Mouse (Mus musculus): ENCODE data around the gene Pdcd11. TPM values are rescaled to one million over a fixed set of nuclear protein-coding genes. Genes with fewer than 3 reads are reported as not detected.
"Not testable (repeated sequence)": the region's sequence is repeated elsewhere in the genome, so short reads cannot be mapped to it uniquely, and the experiment has no call there.

The Pdcd11 gene
- polyA plus RNA-seq, 1 experiment from 2014 or later, result 13.4 TPM

- H3K4me2 ChIP-seq, result no peak overlapping the region
- 95% methylated on average over 15 of the region's 15 CpGs for WGBS
Measured at GRCm38 (mm10) chr19:47130551-47131125, 40.1 kb downstream of the Pdcd11 start.

GRCm38 (mm10) chr19:47133161-47133560 lies 42.6 kb downstream of the Pdcd11 start:
- Histone ChIP-seq H3K9ac (replicated peaks) (no peak overlapping the region), H3K9me3 (no peaks in the 10 kb centered on the region), H3K36me3 (peaks cover 72% of the 10 kb centered on the region), H3K4me3 (replicated peaks) (no peak overlapping the region), H3K4me1 (replicated peaks) (peaks cover 22% of the 10 kb centered on the region), H3K27me3 (no peaks in the 10 kb centered on the region), H3K4me2 (no peak overlapping the region), H3K27ac (no peak overlapping the region)
- ATAC-seq (ENCODE audit: insufficient number of reproducible peaks, insufficient read depth, low FRiP score, low TSS enrichment, low read depth), result no peak
- 86% methylated on average over 7 of the region's 7 CpGs for WGBS

More at GRCm38 (mm10) chr19:47130551-47131125, 40.1 kb downstream of the Pdcd11 start:
- Histone ChIP-seq H3K4me3 (replicated peaks) (no peak overlapping the region), H3K9me3 (no peaks in the 10 kb centered on the region), H3K27me3 (no peaks in the 10 kb centered on the region), H3K36me3 (peaks cover 97% of the 10 kb centered on the region), H3K4me1 (replicated peaks) (no peaks in the 10 kb centered on the region), H3K9ac (replicated peaks) (no peak overlapping the region), H3K27ac (no peak overlapping the region)
- ATAC-seq (ENCODE audit: insufficient number of reproducible peaks, insufficient read depth, low FRiP score, low TSS enrichment, low read depth), result no peak

- H3K4me2 ChIP-seq, result no peak overlapping the region
- H3K27me3 ChIP-seq, result 0 out of 2 replicates have a peak, but pooled peaks cover 6% of the 10 kb centered on the region
- H3K36me3 ChIP-seq, result peaks cover 48% of the 10 kb centered on the region
- no peak overlapping the region for H3K27ac ChIP-seq
- no peaks in the 10 kb centered on the region for H3K9me3 ChIP-seq
- no peak overlapping the region for H3K4me3 ChIP-seq (replicated peaks)
- no peak for ATAC-seq (ENCODE audit: insufficient number of reproducible peaks, insufficient read depth, low FRiP score, low TSS enrichment, low read depth)
- no peak overlapping the region for H3K9ac ChIP-seq (replicated peaks)
- H3K4me1 ChIP-seq (replicated peaks), result peaks cover 38% of the 10 kb centered on the region
- 92% methylated on average over 17 of the region's 17 CpGs for WGBS
Measured at GRCm38 (mm10) chr19:47135568-47135967, 45.0 kb downstream of the Pdcd11 start.

GRCm38 (mm10) chr19:47136170-47136569 lies 45.6 kb downstream of the Pdcd11 start:
- Histone ChIP-seq H3K9me3 (no peaks in the 10 kb centered on the region), H3K4me2 (no peak overlapping the region), H3K9ac (replicated peaks) (no peak overlapping the region), H3K4me1 (replicated peaks) (peaks cover 38% of the 10 kb centered on the region), H3K36me3 (peaks cover 42% of the 10 kb centered on the region), H3K4me3 (replicated peaks) (no peak overlapping the region), H3K27me3 (0 out of 2 replicates have a peak, but pooled peaks cover 6% of the 10 kb centered on the region), H3K27ac (no peak overlapping the region)
- no peak for ATAC-seq (ENCODE audit: insufficient number of reproducible peaks, insufficient read depth, low FRiP score, low TSS enrichment, low read depth)
- WGBS, result 82% methylated on average over 5 of the region's 5 CpGs

GRCm38 (mm10) chr19:47137051-47137581 lies 46.5 kb downstream of the Pdcd11 start:
- ATAC-seq (ENCODE audit: insufficient number of reproducible peaks, insufficient read depth, low FRiP score, low TSS enrichment, low read depth), result no peak; the same call in 1 of the 2 replicates
- H3K9me3 ChIP-seq, result no peaks in the 10 kb centered on the region
- peaks cover 32% of the 10 kb centered on the region for H3K36me3 ChIP-seq
- peak overlapping the region; percentile 85; the same call in 1 of the 2 replicates for H3K27ac ChIP-seq
- 0 out of 2 replicates have a peak, but pooled peaks cover 6% of the 10 kb centered on the region for H3K27me3 ChIP-seq
- peak overlapping the region; percentile 73 for H3K9ac ChIP-seq (replicated peaks)
- H3K4me3 ChIP-seq (replicated peaks), result peak overlapping the region; percentile 41
- peak overlapping the region; percentile 75 for H3K4me2 ChIP-seq
- peaks cover 38% of the 10 kb centered on the region for H3K4me1 ChIP-seq (replicated peaks)
- 24% methylated on average over 6 of the region's 6 CpGs for WGBS

GRCm38 (mm10) chr19:47137771-47138421 lies 47.3 kb downstream of the Pdcd11 start, which contains the start of gene Calhm2:
TSS of gene Calhm2 (minus strand) at chr19:47138294.
- ATAC-seq (ENCODE audit: insufficient number of reproducible peaks, insufficient read depth, low FRiP score, low TSS enrichment, low read depth), result peak; percentile 30; the same call in 1 of the 2 replicates
- peaks cover 38% of the 10 kb centered on the region for H3K4me1 ChIP-seq (replicated peaks)
- H3K4me3 ChIP-seq (replicated peaks), result peak within 1 kb of the TSS; percentile 41
- peak within 1 kb of the TSS; percentile 73 for H3K9ac ChIP-seq (replicated peaks)
- H3K9me3 ChIP-seq, result no peaks in the 10 kb centered on the region
- peaks cover 8% of the 10 kb centered on the region; the same call in 1 of the 2 replicates for H3K27me3 ChIP-seq
- H3K27ac ChIP-seq, result peak within 1 kb of the TSS; percentile 85
- H3K36me3 ChIP-seq, result peaks cover 24% of the 10 kb centered on the region
- WGBS, result 6% methylated on average over 28 of the region's 28 CpGs
- H3K4me2 ChIP-seq, result peak within 1 kb of the TSS; percentile 75

- H3K27me3 ChIP-seq, result peaks cover 15% of the 10 kb centered on the region; the same call in 1 of the 2 replicates
- H3K27ac ChIP-seq; H3K9me3 ChIP-seq; H3K9ac ChIP-seq (replicated peaks); H3K4me3 ChIP-seq (replicated peaks); ATAC-seq (ENCODE audit: insufficient number of reproducible peaks, insufficient read depth, low FRiP score, low TSS enrichment, low read depth); H3K4me2 ChIP-seq: not testable (repeated sequence)
- WGBS, result 22% methylated on average over 7 of the region's 7 CpGs
- peaks cover 38% of the 10 kb centered on the region for H3K4me1 ChIP-seq (replicated peaks)
- peaks cover 11% of the 10 kb centered on the region; the same call in 1 of the 2 replicates for H3K36me3 ChIP-seq
Measured at GRCm38 (mm10) chr19:47139611-47140010, 49.0 kb downstream of the Pdcd11 start.

- H3K9me3 ChIP-seq, result no peaks in the 10 kb centered on the region
- peaks cover 18% of the 10 kb centered on the region; the same call in 1 of the 2 replicates for H3K27me3 ChIP-seq
- H3K9ac ChIP-seq (replicated peaks), result no peak overlapping the region
- H3K4me3 ChIP-seq (replicated peaks), result no peak overlapping the region
- no peak overlapping the region for H3K27ac ChIP-seq
- 81% methylated on average over 6 of the region's 6 CpGs for WGBS
- ATAC-seq (ENCODE audit: insufficient number of reproducible peaks, insufficient read depth, low FRiP score, low TSS enrichment, low read depth), result no peak
- peaks cover 23% of the 10 kb centered on the region for H3K4me1 ChIP-seq (replicated peaks)
- no peak overlapping the region for H3K4me2 ChIP-seq
- no peaks in the 10 kb centered on the region for H3K36me3 ChIP-seq
Measured at GRCm38 (mm10) chr19:47142438-47142837, 51.9 kb downstream of the Pdcd11 start.

GRCm38 (mm10) chr19:47144154-47144553 lies 53.6 kb downstream of the Pdcd11 start, which contains the start of gene Calhm1:
TSS of gene Calhm1 (minus strand) at chr19:47144254.
- peaks cover 6% of the 10 kb centered on the region for H3K4me1 ChIP-seq (replicated peaks)
- ATAC-seq (ENCODE audit: insufficient number of reproducible peaks, insufficient read depth, low FRiP score, low TSS enrichment, low read depth), result no peak
- peaks cover 14% of the 10 kb centered on the region; the same call in 1 of the 2 replicates for H3K27me3 ChIP-seq
- no peaks in the 10 kb centered on the region for H3K9me3 ChIP-seq
- no peak within 1 kb of the TSS for H3K4me3 ChIP-seq (replicated peaks)
- H3K4me2 ChIP-seq, result no peak within 1 kb of the TSS
- H3K9ac ChIP-seq (replicated peaks), result no peak within 1 kb of the TSS
- WGBS, result 89% methylated on average over 6 of the region's 6 CpGs
- H3K36me3 ChIP-seq, result no peaks in the 10 kb centered on the region
- no peak within 1 kb of the TSS for H3K27ac ChIP-seq

GRCm38 (mm10) chr19:47148267-47148847 lies 57.8 kb downstream of the Pdcd11 start:
- Histone ChIP-seq H3K4me2 (no peak overlapping the region), H3K9ac (replicated peaks) (no peak overlapping the region), H3K27me3 (peaks cover 32% of the 10 kb centered on the region), H3K27ac (no peak overlapping the region), H3K4me3 (replicated peaks) (no peak overlapping the region), H3K9me3 (no peaks in the 10 kb centered on the region), H3K4me1 (replicated peaks) (peaks cover 17% of the 10 kb centered on the region), H3K36me3 (no peaks in the 10 kb centered on the region)
- no peak for ATAC-seq (ENCODE audit: insufficient number of reproducible peaks, insufficient read depth, low FRiP score, low TSS enrichment, low read depth)
- WGBS, result 76% methylated on average over 5 of the region's 5 CpGs

GRCm38 (mm10) chr19:47149854-47150253 lies 59.3 kb downstream of the Pdcd11 start:
- no peak overlapping the region for H3K4me3 ChIP-seq (replicated peaks)
- H3K9ac ChIP-seq (replicated peaks), result no peak overlapping the region
- H3K27me3 ChIP-seq, result peaks cover 28% of the 10 kb centered on the region
- no peaks in the 10 kb centered on the region for H3K9me3 ChIP-seq
- H3K4me2 ChIP-seq, result no peak overlapping the region
- ATAC-seq (ENCODE audit: insufficient number of reproducible peaks, insufficient read depth, low FRiP score, low TSS enrichment, low read depth), result no peak
- H3K36me3 ChIP-seq, result no peaks in the 10 kb centered on the region
- H3K27ac ChIP-seq, result no peak overlapping the region
- WGBS, result 7% methylated on average over 4 of the region's 4 CpGs
- peaks cover 17% of the 10 kb centered on the region for H3K4me1 ChIP-seq (replicated peaks)

Measured in limb, embryonic 12.5 days (tissue).